Mouse (Mus musculus): ENCODE measurements around the gene Gck.

DNA sequence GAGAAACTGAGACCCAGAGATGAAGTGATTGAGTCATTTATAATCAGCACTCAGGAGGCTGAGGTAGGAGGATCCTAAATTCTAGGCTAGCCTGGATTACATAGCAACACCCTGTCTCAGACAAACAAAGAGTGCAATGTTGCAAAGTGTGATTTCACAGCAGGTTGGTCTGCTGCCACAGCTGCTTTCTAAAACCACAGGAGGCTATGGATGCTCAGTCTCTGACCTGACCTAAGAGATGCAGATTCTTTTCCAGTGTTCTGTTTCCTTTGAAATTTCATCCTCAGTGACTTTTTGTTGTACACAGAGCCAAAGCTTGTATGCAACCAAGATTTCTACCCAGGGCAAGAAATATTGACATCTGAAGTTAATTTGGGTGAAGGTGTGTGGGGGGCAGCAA lies 94.4 kb downstream of the Gck start:
- no peak for TF ChIP-seq CTCF (IDR thresholded peaks at IDR 0.05; ENCODE audit: borderline replicate concordance, insufficient read depth, low read length)
- TF ChIP-seq POLR2A (IDR thresholded peaks at IDR 0.05; ENCODE audit: low read depth, low read length) = no peak

Data from embryonic fibroblast, embryonic 13.5 days (primary cell).